Mouse (Mus musculus): ENCODE results near the gene Qprt. TPM values are rescaled to one million over a fixed set of nuclear protein-coding genes. Genes with fewer than 3 reads are reported as not detected.
"Not testable (repeated sequence)": the region's sequence is repeated elsewhere in the genome, so short reads cannot be mapped to it uniquely, and the experiment has no call there.

Qprt gene
- polyA plus RNA-seq, 1 experiment from 2014 or later: 0.67 TPM

GRCm38 (mm10) chr7:127085751-127086150 lies 36.3 kb downstream of the Qprt start:
- 82% methylated on average over 6 of the region's 6 CpGs for WGBS
- not testable (repeated sequence) for ATAC-seq (ENCODE audit: low FRiP score, low TSS enrichment); DNase-seq

GRCm38 (mm10) chr7:127084794-127085193 lies 37.2 kb downstream of the Qprt start:
- DNase-seq (no peak), ATAC-seq (ENCODE audit: low FRiP score, low TSS enrichment) (no peak)
- 76% methylated on average over 2 of the region's 2 CpGs for WGBS
- Histone ChIP-seq H3K4me2 (ENCODE audit: low read length) (no peak overlapping the region), H3K36me3 (ENCODE audit: control insufficient read depth, insufficient read depth, low read length) (no peaks in the 10 kb centered on the region), H3K27ac (replicated peaks; ENCODE audit: low read depth, low read length) (no peak overlapping the region), H3K27me3 (ENCODE audit: control insufficient read depth, insufficient read depth, low read length) (no peaks in the 10 kb centered on the region), H3K9me3 (ENCODE audit: control insufficient read depth, low read length) (no peaks in the 10 kb centered on the region), H3K4me1 (ENCODE audit: control insufficient read depth, insufficient read depth, low read length) (0 out of 2 replicates have a peak, but pooled peaks cover 4% of the 10 kb centered on the region), H3K4me3 (replicated peaks; ENCODE audit: low read depth, low read length) (no peak overlapping the region), H3K9ac (replicated peaks; ENCODE audit: low read length) (no peak overlapping the region)

More at GRCm38 (mm10) chr7:127085751-127086150, 36.3 kb downstream of the Qprt start:
- H3K4me3 ChIP-seq (replicated peaks; ENCODE audit: low read depth, low read length); H3K27ac ChIP-seq (replicated peaks; ENCODE audit: low read depth, low read length); H3K9ac ChIP-seq (replicated peaks; ENCODE audit: low read length); H3K4me2 ChIP-seq (ENCODE audit: low read length); H3K27me3 ChIP-seq (ENCODE audit: control insufficient read depth, insufficient read depth, low read length); H3K36me3 ChIP-seq (ENCODE audit: control insufficient read depth, insufficient read depth, low read length); H3K4me1 ChIP-seq (ENCODE audit: control insufficient read depth, insufficient read depth, low read length); H3K9me3 ChIP-seq (ENCODE audit: control insufficient read depth, low read length): not testable (repeated sequence)

- no peak overlapping the region for H3K27ac ChIP-seq (replicated peaks; ENCODE audit: low read depth, low read length)
- H3K36me3 ChIP-seq (ENCODE audit: control insufficient read depth, insufficient read depth, low read length): no peaks in the 10 kb centered on the region
- no peaks in the 10 kb centered on the region for H3K27me3 ChIP-seq (ENCODE audit: control insufficient read depth, insufficient read depth, low read length)
- no peaks in the 10 kb centered on the region for H3K4me1 ChIP-seq (ENCODE audit: control insufficient read depth, insufficient read depth, low read length)
- no peaks in the 10 kb centered on the region for H3K9me3 ChIP-seq (ENCODE audit: control insufficient read depth, low read length)
- ATAC-seq (ENCODE audit: low FRiP score, low TSS enrichment) (no peak), DNase-seq (no peak)
- no peak overlapping the region for H3K9ac ChIP-seq (replicated peaks; ENCODE audit: low read length)
- no peak overlapping the region for H3K4me2 ChIP-seq (ENCODE audit: low read length)
- 89% methylated on average over 4 of the region's 4 CpGs for WGBS
- no peak overlapping the region for H3K4me3 ChIP-seq (replicated peaks; ENCODE audit: low read depth, low read length)
These were observed 38.3 kb downstream of the Qprt start for GRCm38 (mm10) chr7:127083689-127084088.

GRCm38 (mm10) chr7:127082995-127083394 lies 39.0 kb downstream of the Qprt start:
- Histone ChIP-seq H3K4me2 (ENCODE audit: low read length) (no peak overlapping the region), H3K4me3 (replicated peaks; ENCODE audit: low read depth, low read length) (no peak overlapping the region), H3K4me1 (ENCODE audit: control insufficient read depth, insufficient read depth, low read length) (no peaks in the 10 kb centered on the region), H3K36me3 (ENCODE audit: control insufficient read depth, insufficient read depth, low read length) (no peaks in the 10 kb centered on the region), H3K27me3 (ENCODE audit: control insufficient read depth, insufficient read depth, low read length) (no peaks in the 10 kb centered on the region), H3K9ac (replicated peaks; ENCODE audit: low read length) (no peak overlapping the region), H3K27ac (replicated peaks; ENCODE audit: low read depth, low read length) (no peak overlapping the region), H3K9me3 (ENCODE audit: control insufficient read depth, low read length) (no peaks in the 10 kb centered on the region)
- 55% methylated on average over 2 of the region's 2 CpGs for WGBS
- no peak for DNase-seq
- ATAC-seq (ENCODE audit: low FRiP score, low TSS enrichment): no peak

- Histone ChIP-seq H3K9ac (replicated peaks; ENCODE audit: low read length) (no peak overlapping the region), H3K9me3 (ENCODE audit: control insufficient read depth, low read length) (no peaks in the 10 kb centered on the region), H3K27me3 (ENCODE audit: control insufficient read depth, insufficient read depth, low read length) (no peaks in the 10 kb centered on the region), H3K36me3 (ENCODE audit: control insufficient read depth, insufficient read depth, low read length) (no peaks in the 10 kb centered on the region), H3K4me3 (replicated peaks; ENCODE audit: low read depth, low read length) (no peak overlapping the region), H3K27ac (replicated peaks; ENCODE audit: low read depth, low read length) (no peak overlapping the region), H3K4me2 (ENCODE audit: low read length) (no peak overlapping the region), H3K4me1 (ENCODE audit: control insufficient read depth, insufficient read depth, low read length) (no peaks in the 10 kb centered on the region)
- ATAC-seq (ENCODE audit: low FRiP score, low TSS enrichment) (no peak), DNase-seq (no peak)
- WGBS: 86% methylated on average over 8 of the region's 8 CpGs
These were observed 39.8 kb downstream of the Qprt start for GRCm38 (mm10) chr7:127082271-127082670.

GRCm38 (mm10) chr7:127080045-127080444 lies 42.0 kb downstream of the Qprt start:
- Histone ChIP-seq H3K36me3 (ENCODE audit: control insufficient read depth, insufficient read depth, low read length) (no peaks in the 10 kb centered on the region), H3K4me1 (ENCODE audit: control insufficient read depth, insufficient read depth, low read length) (no peaks in the 10 kb centered on the region), H3K4me3 (replicated peaks; ENCODE audit: low read depth, low read length) (no peak overlapping the region), H3K4me2 (ENCODE audit: low read length) (no peak overlapping the region), H3K9me3 (ENCODE audit: control insufficient read depth, low read length) (no peaks in the 10 kb centered on the region), H3K27me3 (ENCODE audit: control insufficient read depth, insufficient read depth, low read length) (no peaks in the 10 kb centered on the region), H3K9ac (replicated peaks; ENCODE audit: low read length) (no peak overlapping the region), H3K27ac (replicated peaks; ENCODE audit: low read depth, low read length) (no peak overlapping the region)
- ATAC-seq (ENCODE audit: low FRiP score, low TSS enrichment) (no peak), DNase-seq (no peak)
- 72% methylated on average over 3 of the region's 3 CpGs for WGBS

GRCm38 (mm10) chr7:127077692-127078091 lies 44.3 kb downstream of the Qprt start:
- Histone ChIP-seq H3K27me3 (ENCODE audit: control insufficient read depth, insufficient read depth, low read length) (no peaks in the 10 kb centered on the region), H3K4me1 (ENCODE audit: control insufficient read depth, insufficient read depth, low read length) (no peaks in the 10 kb centered on the region), H3K36me3 (ENCODE audit: control insufficient read depth, insufficient read depth, low read length) (no peaks in the 10 kb centered on the region), H3K4me2 (ENCODE audit: low read length) (no peak overlapping the region), H3K9me3 (ENCODE audit: control insufficient read depth, low read length) (no peaks in the 10 kb centered on the region), H3K4me3 (replicated peaks; ENCODE audit: low read depth, low read length) (no peak overlapping the region), H3K27ac (replicated peaks; ENCODE audit: low read depth, low read length) (no peak overlapping the region), H3K9ac (replicated peaks; ENCODE audit: low read length) (no peak overlapping the region)
- WGBS: 89% methylated on average over 3 of the region's 3 CpGs
- DNase-seq (no peak), ATAC-seq (ENCODE audit: low FRiP score, low TSS enrichment) (no peak)

GRCm38 (mm10) chr7:127076188-127076587 lies 45.8 kb downstream of the Qprt start:
- Histone ChIP-seq H3K27me3 (ENCODE audit: control insufficient read depth, insufficient read depth, low read length) (no peaks in the 10 kb centered on the region), H3K4me1 (ENCODE audit: control insufficient read depth, insufficient read depth, low read length) (no peaks in the 10 kb centered on the region), H3K36me3 (ENCODE audit: control insufficient read depth, insufficient read depth, low read length) (no peaks in the 10 kb centered on the region), H3K4me2 (ENCODE audit: low read length) (no peak overlapping the region), H3K9me3 (ENCODE audit: control insufficient read depth, low read length) (no peaks in the 10 kb centered on the region), H3K9ac (replicated peaks; ENCODE audit: low read length) (no peak overlapping the region), H3K27ac (replicated peaks; ENCODE audit: low read depth, low read length) (no peak overlapping the region), H3K4me3 (replicated peaks; ENCODE audit: low read depth, low read length) (no peak overlapping the region)
- WGBS: 92% methylated on average over 5 of the region's 5 CpGs
- DNase-seq (no peak), ATAC-seq (ENCODE audit: low FRiP score, low TSS enrichment) (no peak)

GRCm38 (mm10) chr7:127073221-127073620 lies 48.8 kb downstream of the Qprt start:
- no peaks in the 10 kb centered on the region for H3K4me1 ChIP-seq (ENCODE audit: control insufficient read depth, insufficient read depth, low read length)
- H3K36me3 ChIP-seq (ENCODE audit: control insufficient read depth, insufficient read depth, low read length): no peaks in the 10 kb centered on the region
- no peak overlapping the region for H3K4me3 ChIP-seq (replicated peaks; ENCODE audit: low read depth, low read length)
- H3K4me2 ChIP-seq (ENCODE audit: low read length): no peak overlapping the region
- no peaks in the 10 kb centered on the region for H3K27me3 ChIP-seq (ENCODE audit: control insufficient read depth, insufficient read depth, low read length)
- DNase-seq: no peak
- H3K9me3 ChIP-seq (ENCODE audit: control insufficient read depth, low read length): no peaks in the 10 kb centered on the region
- no peak overlapping the region for H3K9ac ChIP-seq (replicated peaks; ENCODE audit: low read length)
- H3K27ac ChIP-seq (replicated peaks; ENCODE audit: low read depth, low read length): no peak overlapping the region
- ATAC-seq (ENCODE audit: low FRiP score, low TSS enrichment): no peak
- WGBS: 84% methylated on average over 4 of the region's 4 CpGs

Measured in midbrain, embryonic 14.5 days (tissue).